19 mouse cellular contexts compared by ENCODE assay signal in the genomic region with DNA sequence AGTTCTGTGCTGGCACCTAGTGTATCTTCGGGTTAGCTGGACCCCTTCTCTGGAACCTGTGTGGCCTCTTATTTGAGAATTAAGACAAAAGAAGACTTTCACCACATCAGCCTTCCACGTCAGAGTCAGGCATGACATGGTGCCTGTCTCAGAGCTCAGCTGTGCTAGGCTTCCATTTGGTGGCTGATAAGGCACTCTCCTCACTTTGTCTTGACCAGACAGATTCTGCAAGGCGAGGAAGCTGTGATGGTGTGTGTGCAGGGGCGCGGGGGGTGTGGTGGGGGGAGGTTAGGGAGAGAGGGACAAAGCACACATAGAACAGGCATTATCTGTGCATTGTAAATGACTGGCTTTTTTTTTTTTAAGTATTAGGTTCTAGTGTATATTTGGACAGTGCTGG. TPM values are rescaled to one million over a fixed set of nuclear protein-coding genes. Genes with fewer than 3 reads are reported as not detected.
DNase-seq lines count a peak whose midpoint lies in the region; ATAC-seq and TF ChIP-seq lines count a peak whose summit lies in the region.
"Had no signal": no experiment of that assay in that cellular context is flagged by ENCODE, and none has a peak within 500 bp of the region (broad histone marks: within the 10 kb centered on the region; RNA-seq: fewer than 3 reads in every experiment).

No protein-coding gene starts in this region.

- no peak overlapping the region for H3K9ac ChIP-seq in forebrain, embryonic 13.5 days
- no peak overlapping the region for H3K9ac ChIP-seq in forebrain, embryonic 11.5 days (ENCODE audit: low read length)
- no peak overlapping the region for H3K9ac ChIP-seq in neural tube, embryonic 13.5 days
- H3K9ac ChIP-seq in kidney, embryonic 14.5 days (ENCODE audit: low read depth, low read length), result no peak overlapping the region
- H3K9ac ChIP-seq: liver, embryonic 15.5 days; lung, embryonic 15.5 days had no signal

- ATAC-seq in forebrain, embryonic 13.5 days, result no peak
- no peak for ATAC-seq in forebrain, embryonic 11.5 days (replicated peaks; ENCODE audit: low FRiP score)
- no peak for ATAC-seq in neural tube, embryonic 13.5 days (ENCODE audit: low read depth)
- peak; percentile 64; the same call in 1 of the 2 replicates for ATAC-seq in megakaryocyte-erythroid progenitor cell, adult 5-6 weeks (replicated peaks; ENCODE audit: low FRiP score, low TSS enrichment, poor library complexity, severe bottlenecking)
- ATAC-seq in megakaryocyte, adult 5-6 weeks (ENCODE audit: poor library complexity, severe bottlenecking), result no peak
- ATAC-seq in kidney, embryonic 14.5 days (ENCODE audit: low FRiP score, low TSS enrichment), result no peak

- H3K9me3 ChIP-seq in forebrain, embryonic 13.5 days (replicated peaks), result no peaks in the 10 kb centered on the region
- no peaks in the 10 kb centered on the region for H3K9me3 ChIP-seq in forebrain, embryonic 11.5 days (ENCODE audit: control insufficient read depth, low read length)
- no peaks in the 10 kb centered on the region for H3K9me3 ChIP-seq in neural tube, embryonic 13.5 days
- no peaks in the 10 kb centered on the region for H3K9me3 ChIP-seq in kidney, embryonic 14.5 days (ENCODE audit: control insufficient read depth, low read length)
- H3K9me3 ChIP-seq: heart, embryonic 15.5 days; limb, embryonic 10.5 days; liver, embryonic 15.5 days; lung, embryonic 15.5 days; midbrain, embryonic 12.5 days had no signal

- H3K4me1 ChIP-seq in forebrain, embryonic 13.5 days, result peaks cover 53% of the 10 kb centered on the region
- H3K4me1 ChIP-seq in forebrain, embryonic 11.5 days (replicated peaks; ENCODE audit: control insufficient read depth, insufficient read depth, low read length), result peaks cover 11% of the 10 kb centered on the region; the same call in 1 of the 2 replicates
- peaks cover 52% of the 10 kb centered on the region for H3K4me1 ChIP-seq in neural tube, embryonic 13.5 days (replicated peaks)
- H3K4me1 ChIP-seq in kidney, embryonic 14.5 days (ENCODE audit: control insufficient read depth, insufficient read depth, low read length), result peaks cover 11% of the 10 kb centered on the region
- H3K4me1 ChIP-seq: liver, embryonic 15.5 days had no signal

- no peak for TF ChIP-seq CTCF in left cerebral cortex, adult 2 months (IDR thresholded peaks at IDR 0.05)

- intact Hi-C loops in left cerebral cortex, adult 2 months (cut with DNase I), result no loop called here

- DNase-seq in forebrain, embryonic 11.5 days (ENCODE audit: low spot score), result no peak
- DNase-seq in neural tube, embryonic 10.5 days (ENCODE audit: extremely low spot score, low spot score), result no peak
- no peak for DNase-seq in left cerebral cortex, adult 2 months (ENCODE audit: extremely low spot score in 1 of 2, low spot score in 2 of 2)
- DNase-seq: cerebellum, adult 9-10 months; heart, postnatal 36 days; kidney, adult 2 months; liver; lung, postnatal 36 days; thymus, postnatal 14 days had no signal

- H3K27ac ChIP-seq in forebrain, embryonic 13.5 days, result no peak overlapping the region
- H3K27ac ChIP-seq in forebrain, embryonic 11.5 days (ENCODE audit: low read depth, low read length), result no peak overlapping the region
- no peak overlapping the region for H3K27ac ChIP-seq in neural tube, embryonic 13.5 days (replicated peaks)
- H3K27ac ChIP-seq in kidney, embryonic 14.5 days (ENCODE audit: low read depth, low read length), result no peak overlapping the region
- H3K27ac ChIP-seq in left cerebral cortex, adult 2 months, result no peak overlapping the region
- H3K27ac ChIP-seq: heart, embryonic 15.5 days; liver, embryonic 15.5 days; lung, embryonic 15.5 days; midbrain, embryonic 12.5 days had no signal

- no peak overlapping the region for H3K4me3 ChIP-seq in forebrain, embryonic 13.5 days
- H3K4me3 ChIP-seq in forebrain, embryonic 11.5 days (ENCODE audit: low read depth, low read length), result no peak overlapping the region
- peak overlapping the region; percentile 62; the same call in 1 of the 2 replicates for H3K4me3 ChIP-seq in neural tube, embryonic 13.5 days
- H3K4me3 ChIP-seq in kidney, embryonic 14.5 days (ENCODE audit: low read length), result no peak overlapping the region
- no peak overlapping the region for H3K4me3 ChIP-seq in left cerebral cortex, adult 2 months
- H3K4me3 ChIP-seq: liver, embryonic 15.5 days had no signal

- peaks cover 49% of the 10 kb centered on the region for H3K27me3 ChIP-seq in forebrain, embryonic 13.5 days
- H3K27me3 ChIP-seq in forebrain, embryonic 11.5 days (ENCODE audit: control insufficient read depth, insufficient read depth, low read length), result peaks cover 41% of the 10 kb centered on the region
- H3K27me3 ChIP-seq in neural tube, embryonic 13.5 days, result peaks cover 61% of the 10 kb centered on the region
- H3K27me3 ChIP-seq in kidney, embryonic 14.5 days (ENCODE audit: control insufficient read depth, insufficient read depth, low read length), result peaks cover 43% of the 10 kb centered on the region

- WGBS in forebrain, embryonic 13.5 days, result 33% methylated on average over 5 of the region's 5 CpGs
- 23% methylated on average over 5 of the region's 5 CpGs for WGBS in forebrain, embryonic 11.5 days
- WGBS in neural tube, embryonic 13.5 days, result 31% methylated on average over 5 of the region's 5 CpGs
- WGBS in kidney, embryonic 14.5 days, result 30% methylated on average over 5 of the region's 5 CpGs

- no peaks in the 10 kb centered on the region for H3K36me3 ChIP-seq in forebrain, embryonic 13.5 days (ENCODE audit: poor library complexity, severe bottlenecking)
- H3K36me3 ChIP-seq in forebrain, embryonic 11.5 days (ENCODE audit: control insufficient read depth, insufficient read depth, low read length), result no peaks in the 10 kb centered on the region
- no peaks in the 10 kb centered on the region for H3K36me3 ChIP-seq in neural tube, embryonic 13.5 days
- no peaks in the 10 kb centered on the region for H3K36me3 ChIP-seq in kidney, embryonic 14.5 days (ENCODE audit: control insufficient read depth, insufficient read depth, low read length)
- H3K36me3 ChIP-seq: heart, embryonic 15.5 days; limb, embryonic 10.5 days; liver, embryonic 15.5 days; lung, embryonic 15.5 days; midbrain, embryonic 12.5 days had no signal

- peak overlapping the region; percentile 85; the same call in 1 of the 2 replicates for H3K4me2 ChIP-seq in forebrain, embryonic 13.5 days
- no peak overlapping the region for H3K4me2 ChIP-seq in forebrain, embryonic 11.5 days (ENCODE audit: low read depth, low read length, severe bottlenecking)
- peak overlapping the region; percentile 69 for H3K4me2 ChIP-seq in neural tube, embryonic 13.5 days
- H3K4me2 ChIP-seq in kidney, embryonic 14.5 days (replicated peaks; ENCODE audit: low read depth, low read length), result no peak overlapping the region

RNA-seq across cellular contexts. Expression of a gene that starts 3.0 kb away (rescaled TPM):
- 9.6 and 13.6 TPM in 2 replicates for polyA plus RNA-seq in forebrain, embryonic 13.5 days (2015; fragmentation: Nextera tagmentation; extraction: Ambion mirVana)
- 3.4 and 5.4 TPM in 2 replicates for polyA plus RNA-seq in forebrain, embryonic 11.5 days (2014; fragmentation: Nextera tagmentation; extraction: Ambion mirVana)
- 12.5 and 13.5 TPM in 2 replicates for polyA plus RNA-seq in neural tube, embryonic 13.5 days (2015; fragmentation: Nextera tagmentation; extraction: Ambion mirVana)
- not detected in 2 replicates for total RNA-seq in megakaryocyte-erythroid progenitor cell, adult 5-6 weeks (2014; fragmentation: Nextera tagmentation)
- not detected in 2 replicates for total RNA-seq in megakaryocyte-erythroid progenitor cell, adult 5-6 weeks (2017)
- total RNA-seq in megakaryocyte, adult 5-6 weeks (2015), result not detected in 2 replicates
- total RNA-seq in megakaryocyte, adult 5-6 weeks (2017), result not detected in 2 replicates
- polyA plus RNA-seq in kidney, embryonic 14.5 days (2014; fragmentation: Nextera tagmentation; extraction: Ambion mirVana), result 0.14 and 0.23 TPM in 2 replicates
- 10 to 100 TPM; 58.0 to 61.5 TPM for total RNA-seq in left cerebral cortex, adult 2 months (2021)
- total RNA-seq: heart, postnatal 36 days had no signal

RNA-seq across cellular contexts. Expression of a gene that starts 29.9 kb away (rescaled TPM):
- 3.0 and 5.6 TPM in 2 replicates for polyA plus RNA-seq in forebrain, embryonic 13.5 days (2015; fragmentation: Nextera tagmentation; extraction: Ambion mirVana)
- 1.5 and 3.4 TPM in 2 replicates for polyA plus RNA-seq in forebrain, embryonic 11.5 days (2014; fragmentation: Nextera tagmentation; extraction: Ambion mirVana)
- polyA plus RNA-seq in neural tube, embryonic 13.5 days (2015; fragmentation: Nextera tagmentation; extraction: Ambion mirVana), result 5.4 and 5.9 TPM in 2 replicates
- not detected in 2 replicates for total RNA-seq in megakaryocyte-erythroid progenitor cell, adult 5-6 weeks (2014; fragmentation: Nextera tagmentation)
- not detected in 2 replicates for total RNA-seq in megakaryocyte-erythroid progenitor cell, adult 5-6 weeks (2017)
- not detected in 2 replicates for total RNA-seq in megakaryocyte, adult 5-6 weeks (2015)
- total RNA-seq in megakaryocyte, adult 5-6 weeks (2017), result not detected in 2 replicates
- 137 and 153 TPM in 2 replicates for polyA plus RNA-seq in kidney, embryonic 14.5 days (2014; fragmentation: Nextera tagmentation; extraction: Ambion mirVana)
- 1 to 10 TPM; 4.8 to 6.5 TPM for total RNA-seq in left cerebral cortex, adult 2 months (2021)

RNA-seq across cellular contexts. Expression of a gene that starts 59.4 kb away (rescaled TPM):
- 291 and 322 TPM in 2 replicates for polyA plus RNA-seq in forebrain, embryonic 13.5 days (2015; fragmentation: Nextera tagmentation; extraction: Ambion mirVana)
- polyA plus RNA-seq in forebrain, embryonic 11.5 days (2014; fragmentation: Nextera tagmentation; extraction: Ambion mirVana), result 122 and 124 TPM in 2 replicates
- 273 and 293 TPM in 2 replicates for polyA plus RNA-seq in neural tube, embryonic 13.5 days (2015; fragmentation: Nextera tagmentation; extraction: Ambion mirVana)
- 0.87 and 1.5 TPM in 2 replicates for total RNA-seq in megakaryocyte-erythroid progenitor cell, adult 5-6 weeks (2014; fragmentation: Nextera tagmentation)
- not detected in 2 replicates for total RNA-seq in megakaryocyte-erythroid progenitor cell, adult 5-6 weeks (2017)
- total RNA-seq in megakaryocyte, adult 5-6 weeks (2015), result 0.11 TPM in 1 of 2 replicates, not detected in the other
- not detected in 2 replicates for total RNA-seq in megakaryocyte, adult 5-6 weeks (2017)
- polyA plus RNA-seq in kidney, embryonic 14.5 days (2014; fragmentation: Nextera tagmentation; extraction: Ambion mirVana), result 139 and 156 TPM in 2 replicates
- total RNA-seq in left cerebral cortex, adult 2 months (2021), result 100 to 1,000 TPM; 106 to 107 TPM

Comparison
In these comparisons a context has a peak if more than half of its experiments do, and no peak if none do; other contexts are left out.
1. H3K4me2 ChIP-seq: peak in forebrain, embryonic 13.5 days (single experiment) and neural tube, embryonic 13.5 days (single experiment); none in forebrain, embryonic 11.5 days (single experiment) and kidney, embryonic 14.5 days (single experiment).
2. RNA of a gene that starts 29.9 kb away (polyA plus RNA-seq): 137 to 153 TPM in kidney, embryonic 14.5 days; 5.4 to 5.9 TPM in neural tube, embryonic 13.5 days, 1.5 to 3.4 TPM in forebrain, embryonic 11.5 days and 3.0 to 5.6 TPM in forebrain, embryonic 13.5 days; every median in the first group is over 10 times any median in the second.